Mouse (Mus musculus) brain, adult 2 months (tissue): ENCODE data around the gene C87436.

Experiments
- DNase-seq: peaks from one replicate; pipeline ENCODE4 v3.0.0; 2011; ENCODE audit warnings: low read depth, low spot score

C87436 gene

DNA sequence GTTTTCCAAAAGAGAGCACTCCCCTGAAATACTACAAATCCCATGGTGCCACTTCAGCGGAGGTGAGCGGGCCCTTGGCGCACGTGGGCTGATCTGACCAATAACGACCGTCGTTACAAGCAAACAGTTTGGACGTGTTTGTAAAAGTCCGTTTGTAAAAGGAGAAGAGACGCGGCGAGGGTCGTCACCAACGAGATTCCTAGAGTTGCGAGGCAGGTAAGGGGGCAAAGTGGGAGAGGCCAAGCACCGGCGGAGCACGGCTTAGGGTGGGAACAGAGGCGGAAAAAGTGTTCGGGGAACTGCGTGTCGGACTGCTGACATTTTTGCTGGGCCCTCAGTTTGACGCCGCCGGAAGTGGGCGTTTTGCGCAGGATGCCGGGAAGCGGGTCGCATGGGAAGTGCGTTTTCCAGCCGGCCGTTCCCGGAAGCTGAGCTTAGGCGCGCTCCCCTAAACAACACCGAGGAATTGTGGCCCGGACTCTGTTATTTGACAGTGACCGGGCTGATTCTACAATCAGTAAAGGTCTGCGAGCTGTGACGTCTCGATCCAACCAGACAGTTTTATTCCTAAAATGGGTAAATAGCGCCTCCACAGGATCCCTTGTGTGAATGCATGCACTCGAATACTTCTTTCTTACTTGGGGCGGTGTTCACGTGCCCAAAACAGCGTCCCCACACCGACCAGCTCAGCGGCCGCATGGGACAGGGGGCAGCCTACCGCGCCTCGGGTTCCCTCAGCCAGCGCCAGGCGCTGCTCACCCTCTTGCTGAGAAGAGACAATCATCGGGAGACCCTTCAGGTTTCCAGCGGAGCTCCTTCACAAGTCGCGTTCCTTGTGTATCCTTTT is at the start of gene C87436:
C87436 (plus strand) TSS at position 103 of the 847 bp plus-strand sequence.
- peak; percentile 99 for DNase-seq

DNA sequence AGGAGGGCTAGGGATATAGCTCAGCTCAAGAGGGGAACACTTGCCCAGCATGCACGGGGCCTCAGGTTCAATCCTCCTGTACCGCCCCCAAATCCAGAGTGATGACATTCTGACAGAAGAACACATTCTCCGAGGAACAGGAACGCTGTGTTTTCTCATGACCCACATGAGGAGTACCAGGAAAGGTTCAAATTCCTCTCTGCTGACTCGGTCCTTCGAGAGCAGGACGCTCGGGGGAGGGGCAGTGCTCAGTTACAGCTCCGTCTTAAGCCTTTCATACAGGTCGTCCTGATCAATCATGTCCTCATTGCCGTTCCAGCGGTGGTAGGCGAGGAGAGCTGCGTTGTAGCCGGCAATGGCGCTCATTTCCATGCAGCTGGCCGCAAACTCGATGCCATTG is 49.7 kb upstream of the C87436 start:
- no peak for DNase-seq

DNA sequence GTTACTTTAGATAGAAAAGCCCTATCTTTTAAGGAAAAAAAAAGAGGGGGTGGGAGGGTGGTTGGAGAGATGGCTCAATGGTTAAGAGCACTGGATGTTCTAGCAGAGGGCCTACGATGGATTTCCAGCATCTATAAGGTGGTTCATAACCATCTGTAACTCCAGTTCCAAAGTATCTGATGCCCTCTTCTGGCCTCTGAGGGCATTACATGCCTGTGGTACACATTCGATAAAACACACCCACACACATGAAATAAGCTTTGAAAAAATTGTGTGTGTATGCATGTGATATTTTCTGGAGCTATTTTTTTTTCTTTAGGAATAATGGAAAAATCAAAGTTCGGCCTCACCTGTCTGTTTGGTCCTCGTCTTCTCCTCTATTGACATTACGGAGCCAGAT is 46.8 kb upstream of the C87436 start:
- no peak for DNase-seq

DNA sequence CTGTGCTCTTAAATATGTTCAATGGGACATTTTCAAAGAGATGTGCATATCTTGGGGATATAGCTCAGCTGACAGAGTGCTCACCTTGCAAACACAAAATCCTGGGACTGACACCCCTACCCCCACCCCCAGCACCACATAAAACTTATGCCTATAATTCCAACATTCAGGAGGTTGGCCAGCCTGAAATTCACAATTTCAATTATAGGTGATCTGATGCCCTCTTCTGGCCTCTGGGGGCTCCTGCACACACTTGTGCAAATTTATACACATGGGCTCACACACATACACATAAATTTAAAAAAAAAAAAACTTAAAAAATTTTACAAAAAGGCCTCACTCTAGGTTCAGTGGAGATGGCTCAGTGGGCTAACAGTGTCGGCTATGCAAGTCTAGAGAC is 45.0 kb upstream of the C87436 start:
- DNase-seq = no peak

DNA sequence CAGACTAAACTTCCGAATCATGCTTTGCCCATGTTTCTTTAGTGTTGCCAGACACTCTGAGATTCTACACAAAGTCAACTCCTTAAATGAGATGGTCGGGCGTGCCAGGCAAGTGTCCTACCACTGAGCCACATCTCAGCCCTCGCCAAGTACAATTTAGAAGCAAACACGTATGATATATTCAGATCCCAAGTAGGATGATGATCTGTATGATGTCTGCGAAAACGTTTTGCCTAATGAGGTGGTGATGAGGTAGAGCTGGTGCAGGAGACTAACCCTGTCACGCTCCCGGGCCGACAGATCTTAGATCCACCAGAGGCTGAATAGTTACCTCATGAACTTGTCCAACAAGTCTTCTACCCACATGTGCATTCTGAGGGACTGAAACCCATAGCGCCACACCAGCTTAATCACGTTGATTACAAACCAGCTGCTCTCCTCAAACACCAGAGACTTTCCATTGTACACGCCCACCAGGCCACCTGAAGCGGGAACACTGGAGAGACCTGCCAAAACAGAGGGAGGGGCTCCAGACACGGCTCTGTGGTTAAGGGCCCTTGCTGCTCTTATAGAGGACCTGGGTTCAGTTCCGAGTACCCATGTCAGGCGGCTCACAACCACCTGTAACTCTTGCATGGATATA is 44.0 kb upstream of the C87436 start:
- DNase-seq = no peak

DNA sequence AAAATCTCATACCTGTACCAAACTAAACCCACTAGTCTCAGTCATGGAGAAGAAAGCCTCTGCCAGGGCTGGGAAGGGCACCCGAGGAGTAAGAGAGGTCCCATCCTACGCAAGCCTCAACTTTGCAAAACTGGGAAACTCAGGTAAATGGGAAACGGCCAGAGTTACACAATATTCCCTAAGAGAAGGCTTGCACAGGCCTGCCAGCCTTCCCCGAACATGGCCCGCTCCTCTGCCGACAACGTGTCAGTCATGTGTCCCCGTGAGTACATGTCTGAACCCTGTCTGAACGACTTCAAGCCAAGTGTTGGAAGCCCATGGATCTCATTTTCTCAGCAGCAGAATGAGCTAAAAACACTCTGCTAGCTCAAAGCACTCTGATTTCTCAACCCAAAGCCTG is 43.2 kb upstream of the C87436 start:
- no peak for DNase-seq

DNA sequence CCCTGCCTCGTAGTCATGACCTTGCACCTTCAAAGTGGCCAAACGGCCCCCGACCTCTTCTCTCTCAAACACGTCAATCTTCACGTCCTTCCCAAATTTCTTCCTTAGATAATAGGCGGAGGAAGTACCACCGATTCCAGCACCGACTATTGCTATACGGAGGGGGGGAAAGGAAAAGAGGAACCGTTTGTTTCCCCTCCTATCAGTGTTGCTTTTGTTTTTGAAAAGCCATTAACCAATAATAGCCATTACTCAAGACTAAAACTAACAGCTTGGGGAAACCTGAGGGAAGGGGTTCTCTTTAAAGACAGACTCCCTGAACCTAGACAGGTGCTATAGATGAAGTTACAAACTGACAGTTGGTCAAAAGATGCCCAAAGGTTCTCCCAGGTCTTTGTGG is 42.2 kb upstream of the C87436 start:
- no peak for DNase-seq

DNA sequence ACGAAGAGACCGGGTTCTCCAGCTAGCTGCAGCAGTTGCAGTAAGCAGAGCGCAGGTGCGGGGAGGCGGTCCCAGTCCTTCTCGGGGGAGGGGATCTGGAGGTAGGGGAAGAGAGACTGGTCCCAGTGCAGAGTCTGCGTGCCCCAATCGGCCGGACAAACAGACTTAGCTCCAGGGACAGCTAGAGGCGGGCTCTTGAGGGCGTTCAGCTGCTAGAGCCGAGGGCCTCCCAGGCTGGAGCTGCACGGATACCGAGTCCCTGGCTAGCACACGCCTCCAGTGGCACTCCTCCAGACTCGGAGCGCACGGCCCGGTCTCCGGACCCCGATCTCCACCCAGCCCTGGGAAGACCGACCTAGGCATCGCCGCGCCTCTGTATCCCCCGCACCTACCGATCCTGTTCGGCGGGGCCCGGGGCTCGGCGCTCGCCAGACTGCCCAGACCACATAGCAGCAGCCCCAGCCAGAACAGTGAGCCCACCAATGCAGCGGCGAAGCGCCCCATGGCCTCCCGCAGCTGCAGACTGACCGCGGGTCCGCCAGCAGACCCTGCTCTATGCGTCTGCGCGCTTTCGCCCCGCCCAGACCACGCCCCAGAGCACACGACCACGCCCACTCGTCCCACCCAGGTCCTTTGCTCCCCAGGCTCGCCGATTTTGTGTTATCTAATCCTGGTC is 41.5 kb upstream of the C87436 start, which contains the start of gene Pcyox1:
Pcyox1 (minus strand) TSS at position 574 of the 676 bp plus-strand sequence.
- peak; percentile 94 for DNase-seq

DNA sequence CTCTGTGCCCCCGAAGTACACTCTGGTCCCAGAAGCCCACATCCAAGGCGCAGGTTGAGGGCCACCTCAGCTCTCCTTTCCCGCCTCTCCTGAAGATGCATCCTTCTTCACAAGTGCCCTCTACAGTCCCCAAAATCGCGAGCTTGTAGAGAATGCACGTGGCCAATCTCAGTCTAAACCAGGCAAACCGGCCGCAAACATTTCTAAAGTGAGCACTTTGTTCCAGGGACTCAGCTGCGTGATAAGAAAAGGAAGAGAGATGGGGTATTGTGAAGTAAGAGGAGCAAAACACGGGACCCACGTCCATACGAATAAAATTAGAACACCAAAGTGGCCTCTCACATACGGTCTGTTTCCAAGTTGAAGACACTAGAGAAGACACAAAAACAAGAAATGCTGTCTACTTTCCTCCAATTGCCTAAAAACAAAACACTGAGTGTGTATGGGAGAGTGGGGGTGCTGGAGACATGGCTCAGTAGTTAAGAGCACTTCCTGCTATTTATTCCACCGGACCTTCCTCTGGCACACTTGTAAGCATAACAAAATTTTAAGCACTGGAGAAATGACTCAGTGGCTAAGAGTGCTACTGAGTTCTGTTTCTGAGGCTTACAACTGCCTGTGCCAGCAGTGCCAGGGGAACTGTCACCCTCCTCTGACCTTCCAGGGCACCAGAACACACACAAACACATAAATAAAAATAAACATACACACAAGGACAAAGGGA is 40.8 kb upstream of the C87436 start:
- DNase-seq = no peak

DNA sequence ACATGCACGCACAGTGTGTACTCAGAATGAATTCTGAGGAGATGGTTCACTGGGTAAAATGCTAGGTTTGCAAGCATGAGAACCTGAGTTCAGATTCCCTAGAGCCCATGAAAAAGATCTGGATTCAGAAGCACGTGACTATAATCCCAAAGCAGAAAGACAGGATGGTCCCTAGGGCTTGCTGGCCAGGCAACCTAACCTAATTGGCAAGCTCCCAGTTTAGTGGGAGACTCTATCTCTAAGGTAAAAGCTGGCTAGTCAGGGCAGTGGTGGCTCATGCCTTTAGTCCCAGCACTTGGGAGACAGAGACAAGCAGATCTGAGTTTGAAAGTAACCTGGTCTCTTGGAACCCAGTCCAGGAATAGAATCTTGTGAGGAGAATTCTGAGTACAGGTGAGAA is 39.2 kb upstream of the C87436 start:
- DNase-seq = no peak

DNA sequence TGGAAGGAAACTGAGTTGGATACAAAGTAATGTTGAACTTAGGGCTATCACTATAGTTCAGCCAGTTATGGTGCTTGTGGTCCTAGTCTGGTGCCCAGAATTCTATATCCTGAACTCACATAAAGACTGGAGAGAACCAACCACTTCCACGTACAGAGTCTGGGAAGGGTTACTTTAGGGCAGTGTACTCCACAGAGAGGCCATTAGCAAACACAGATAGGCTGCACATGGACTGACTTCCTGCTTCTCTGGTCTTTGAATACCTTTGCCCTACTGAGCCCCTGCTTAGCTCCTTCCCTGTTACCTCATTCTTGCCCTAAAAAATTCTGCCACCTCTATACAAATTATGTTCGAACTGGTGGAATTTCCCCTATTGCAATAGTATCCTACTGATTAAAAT is 38.2 kb upstream of the C87436 start:
- no peak for DNase-seq

DNA sequence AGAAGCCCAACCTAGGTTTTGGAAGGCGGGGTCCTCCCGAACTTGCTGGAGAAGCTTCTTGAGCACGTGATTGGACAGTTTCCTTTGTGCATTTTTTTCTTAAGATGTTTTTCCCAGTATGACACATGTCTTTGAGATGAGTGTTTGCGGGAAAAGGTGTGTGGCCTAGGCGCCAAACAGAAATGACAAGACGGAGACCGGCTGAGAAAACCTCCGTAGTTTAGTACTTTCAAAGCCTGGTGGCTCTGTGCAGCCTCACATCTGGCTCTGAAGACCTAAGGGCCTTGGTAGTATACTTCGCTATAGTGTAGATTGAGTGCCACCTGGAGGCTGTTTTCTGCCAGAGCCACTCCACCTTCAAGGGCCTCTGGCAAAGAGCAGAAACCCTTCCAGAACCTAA is 37.2 kb upstream of the C87436 start:
- DNase-seq = peak; percentile 82

DNA sequence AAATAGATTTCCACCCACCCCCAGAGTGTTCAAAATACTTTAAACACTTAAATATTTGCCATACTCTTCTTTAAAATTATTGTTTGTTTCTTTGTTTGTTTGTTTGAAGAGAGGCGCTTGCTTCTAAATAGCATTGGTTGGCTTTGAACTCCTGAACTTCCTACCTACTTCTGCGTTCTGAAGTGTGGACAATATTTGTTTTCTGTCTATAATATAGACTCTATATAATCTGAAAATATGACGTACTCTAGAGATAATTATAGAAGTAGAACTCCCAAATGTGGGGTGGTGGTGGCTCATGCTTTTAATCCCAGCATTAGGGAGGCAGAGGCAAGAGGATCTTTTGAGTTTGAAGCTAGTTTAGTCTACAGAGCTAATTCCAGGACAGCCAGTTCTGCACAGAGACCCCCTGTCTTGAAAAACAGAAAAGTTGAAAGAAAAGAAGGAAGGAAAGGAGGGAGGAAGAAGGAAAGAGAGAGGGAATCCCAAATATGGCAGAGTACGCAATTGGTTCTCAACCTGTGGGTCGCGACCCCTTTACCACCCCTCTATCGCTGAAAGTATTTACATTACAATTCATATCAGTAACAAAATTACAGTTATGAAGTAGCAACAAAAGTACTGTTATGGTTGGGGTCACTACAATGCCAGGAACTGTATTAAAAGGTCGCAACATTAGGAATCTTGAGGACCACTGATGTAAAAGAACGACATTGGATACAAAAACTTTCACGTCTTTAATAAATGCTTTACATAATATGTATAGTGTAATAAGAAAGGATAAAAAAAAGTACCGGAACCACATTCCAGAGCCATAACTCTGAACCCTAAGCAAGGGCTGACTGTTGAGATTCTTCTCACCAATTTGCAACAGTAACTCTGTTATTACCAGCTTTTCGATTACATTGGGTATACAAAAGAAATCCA is 35.2 kb upstream of the C87436 start:
- DNase-seq = no peak

DNA sequence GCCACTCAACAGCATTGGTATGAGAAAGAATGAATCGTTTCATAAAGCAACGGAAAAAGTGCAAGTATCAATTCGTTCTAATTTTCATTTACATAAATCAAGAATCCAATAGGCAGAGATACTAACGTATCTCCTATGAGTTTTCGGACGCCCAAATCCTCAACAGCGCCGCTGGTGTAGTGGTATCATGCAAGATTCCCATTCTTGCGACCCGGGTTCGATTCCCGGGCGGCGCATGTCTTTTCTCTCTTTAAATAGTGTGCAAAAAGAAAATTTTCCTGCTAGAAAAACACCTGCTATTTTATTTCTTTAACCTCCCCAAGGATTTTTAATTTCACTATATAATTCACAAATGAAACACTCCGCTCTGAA is 34.5 kb upstream of the C87436 start:
- DNase-seq = peak; percentile 92

DNA sequence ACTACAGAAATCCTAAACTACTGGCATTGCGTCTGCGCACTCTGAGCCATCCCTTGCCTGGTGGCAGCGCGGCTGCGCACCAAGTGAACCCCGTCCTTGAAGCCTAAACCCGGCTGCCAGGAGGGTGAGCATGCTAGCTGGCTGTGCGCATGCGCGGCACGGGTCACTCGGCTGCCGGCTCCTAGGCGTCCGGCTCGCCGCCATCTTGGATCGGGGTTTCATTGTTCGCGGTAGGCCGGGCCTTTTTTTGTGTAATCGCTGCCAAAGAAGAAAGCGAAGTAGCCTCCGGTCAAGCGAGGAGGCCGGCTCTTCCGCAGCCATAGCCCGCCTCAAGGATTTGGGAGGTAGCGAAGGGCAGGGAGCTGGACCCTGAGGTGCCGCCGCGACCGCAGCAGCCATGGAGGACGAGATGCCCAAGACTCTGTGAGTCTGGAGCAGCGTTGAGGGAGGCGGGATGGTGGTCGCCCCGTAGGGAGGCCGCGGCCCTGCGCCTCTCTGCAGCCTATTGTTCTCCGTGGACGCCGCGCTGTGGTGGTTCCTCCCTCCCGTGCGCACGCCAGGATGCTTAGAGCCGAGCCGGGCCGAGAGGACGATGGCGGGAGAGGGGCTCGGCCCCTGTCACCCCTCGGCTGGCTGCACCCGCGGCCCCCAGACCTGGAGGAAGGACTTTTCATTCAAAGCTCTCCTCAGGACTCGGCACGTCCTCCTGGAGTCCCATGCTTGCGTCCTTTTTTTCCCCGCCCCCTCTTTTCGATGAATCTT is 33.9 kb upstream of the C87436 start, which contains the start of gene Tia1:
Tia1 (plus strand) TSS at position 120 of the 762 bp plus-strand sequence.
- DNase-seq = peak; percentile 99

DNA sequence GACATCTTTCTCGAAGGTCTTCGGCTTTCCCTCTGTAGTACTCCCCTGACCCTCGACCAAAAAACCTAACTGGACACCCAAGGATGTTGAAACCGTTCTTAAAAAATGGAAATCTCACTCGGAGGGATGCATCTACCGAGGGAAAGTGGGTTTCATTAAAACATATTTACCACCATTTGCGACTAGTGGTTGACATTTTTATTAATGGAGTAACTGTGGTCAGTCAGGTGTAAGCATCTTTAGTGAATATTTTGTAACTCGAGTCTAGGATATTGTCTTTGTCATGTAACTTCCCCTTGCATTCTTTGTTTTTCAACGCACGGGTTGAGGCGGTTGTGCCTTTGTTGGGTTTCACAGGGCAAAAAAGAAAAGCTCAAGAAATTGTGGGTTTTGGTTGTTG is 33.2 kb upstream of the C87436 start:
- no peak for DNase-seq

DNA sequence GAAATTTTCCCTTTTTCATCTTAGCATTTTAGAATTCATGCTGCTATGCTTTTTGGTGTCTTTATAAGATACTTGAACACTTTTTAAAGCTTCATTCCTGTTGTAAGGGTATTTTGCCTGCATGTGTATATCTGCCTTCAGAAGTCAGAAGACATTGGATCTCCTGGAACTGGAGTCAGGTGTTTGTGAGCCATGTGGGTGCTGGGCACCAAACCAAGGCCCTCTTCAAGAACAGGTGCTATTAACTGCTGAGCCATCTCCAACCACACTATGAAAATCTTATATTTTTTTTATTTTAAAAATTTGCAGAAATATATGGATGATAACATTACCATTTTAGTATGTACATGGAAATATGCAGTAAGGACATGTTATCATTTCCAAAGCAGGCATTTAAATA is 31.9 kb upstream of the C87436 start:
- DNase-seq = peak; percentile 31

DNA sequence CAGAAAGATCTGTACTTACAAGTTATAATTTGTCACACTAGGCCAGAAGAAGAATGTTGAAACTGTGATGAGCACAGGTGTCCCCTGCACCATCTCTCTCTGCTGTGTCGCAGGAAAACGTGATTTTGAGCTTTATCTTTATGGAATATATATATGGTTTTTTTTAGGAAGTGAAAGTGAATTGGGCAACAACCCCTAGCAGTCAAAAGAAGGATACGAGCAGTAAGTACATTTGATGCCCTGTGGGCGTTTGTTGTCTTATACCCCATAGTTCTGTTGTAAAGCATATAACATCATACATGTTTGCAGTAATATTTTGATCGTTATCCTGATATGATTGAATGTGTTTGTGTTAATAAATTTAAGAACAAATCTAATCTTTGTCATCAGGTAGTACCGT is 19.5 kb upstream of the C87436 start:
- no peak for DNase-seq

DNA sequence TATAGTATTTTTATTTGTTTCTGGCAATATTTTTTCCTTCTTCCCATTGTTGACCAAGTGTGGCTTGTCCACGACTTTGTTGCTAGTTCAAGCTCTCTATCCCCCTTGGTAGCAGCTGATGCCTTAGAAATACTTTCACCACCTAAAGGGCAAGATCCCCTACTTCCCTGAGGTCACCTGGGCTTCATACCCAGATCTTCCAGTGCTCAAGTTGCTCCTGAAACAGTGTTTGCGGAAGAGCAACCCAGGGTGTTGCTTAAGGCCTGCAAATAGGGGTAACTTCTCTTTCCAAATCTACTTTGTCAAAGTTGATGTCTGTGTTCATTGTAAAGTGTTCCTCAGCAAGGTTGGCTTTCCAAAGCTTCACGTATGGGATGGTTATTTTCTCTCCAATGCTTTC is 18.9 kb upstream of the C87436 start:
- DNase-seq = no peak

DNA sequence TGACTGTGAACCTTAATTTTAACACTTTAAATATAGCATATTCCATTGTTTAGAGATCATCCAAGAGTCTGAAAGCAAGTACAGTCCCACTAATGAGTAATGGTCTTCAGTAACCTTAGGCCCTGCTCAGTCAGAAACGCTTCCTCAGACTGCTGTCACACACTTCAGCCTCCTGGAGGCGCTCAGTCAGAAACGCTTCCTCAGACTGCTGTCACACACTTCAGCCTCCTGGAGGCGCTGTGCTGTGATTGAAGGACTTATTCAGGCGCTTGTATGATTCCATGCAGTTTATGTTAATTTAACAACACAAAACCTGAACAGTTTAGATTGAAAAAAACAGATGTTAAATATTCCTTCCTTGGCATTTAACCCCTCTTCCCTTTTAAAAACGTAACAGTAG is 17.7 kb upstream of the C87436 start:
- DNase-seq = no peak
